27 mouse cellular contexts compared by ENCODE assay signal in genomic region chr11:86905261-86905660, GRCm38 (mm10).
"Had no signal": no experiment of that assay in that cellular context is flagged by ENCODE, and none has a peak within 500 bp of the region (broad histone marks: within the 10 kb centered on the region; RNA-seq: fewer than 3 reads in every experiment).

No protein-coding gene starts in this region.

- H3K9me3 ChIP-seq: embryonic facial prominence, embryonic 12.5 days; embryonic facial prominence, embryonic 13.5 days; embryonic facial prominence, embryonic 15.5 days; forebrain, embryonic 10.5 days; forebrain, embryonic 12.5 days; forebrain, embryonic 13.5 days; forebrain, embryonic 15.5 days had no signal

- DNase-seq: cerebellum, adult 2 months; cerebellum, adult 8-10 months; cerebellum, adult 9-10 months; cerebellum, adult 9-11 months; cerebellum, postnatal 10 days; cerebellum, postnatal 14 days; cerebellum, postnatal 25 days; cerebellum, postnatal 36 days; embryo, embryonic 11 days; forebrain, postnatal 0 days; gastrocnemius, adult 2 months; gastrocnemius, postnatal 10 days; gastrocnemius, postnatal 14 days; gastrocnemius, postnatal 25 days; gastrocnemius, postnatal 36 days; heart, adult 11 months; heart, adult 18-20 months had no signal

- H3K9ac ChIP-seq: embryonic facial prominence, embryonic 12.5 days; embryonic facial prominence, embryonic 13.5 days; embryonic facial prominence, embryonic 15.5 days; forebrain, embryonic 12.5 days; forebrain, embryonic 13.5 days; forebrain, embryonic 15.5 days; forebrain, postnatal 0 days had no signal

- H3K4me2 ChIP-seq: embryonic facial prominence, embryonic 12.5 days; embryonic facial prominence, embryonic 13.5 days; embryonic facial prominence, embryonic 15.5 days; forebrain, embryonic 12.5 days; forebrain, embryonic 13.5 days; forebrain, embryonic 15.5 days had no signal

- H3K4me3 ChIP-seq: embryonic facial prominence, embryonic 12.5 days; embryonic facial prominence, embryonic 13.5 days; embryonic facial prominence, embryonic 15.5 days; erythroblast, embryonic 14.5 days; forebrain, embryonic 10.5 days; forebrain, embryonic 12.5 days; forebrain, embryonic 13.5 days; forebrain, embryonic 15.5 days; gastrocnemius, adult 2 months had no signal

- H3K36me3 ChIP-seq: embryonic facial prominence, embryonic 12.5 days; embryonic facial prominence, embryonic 13.5 days; embryonic facial prominence, embryonic 15.5 days; forebrain, embryonic 10.5 days; forebrain, embryonic 12.5 days; forebrain, embryonic 15.5 days had no signal

- H3K27ac ChIP-seq: embryonic facial prominence, embryonic 12.5 days; embryonic facial prominence, embryonic 13.5 days; embryonic facial prominence, embryonic 15.5 days; forebrain, embryonic 10.5 days; forebrain, embryonic 12.5 days; forebrain, embryonic 13.5 days; forebrain, embryonic 15.5 days; gastrocnemius, adult 2 months had no signal

- H3K4me1 ChIP-seq: embryonic facial prominence, embryonic 12.5 days; embryonic facial prominence, embryonic 13.5 days; embryonic facial prominence, embryonic 15.5 days; forebrain, embryonic 10.5 days; forebrain, embryonic 12.5 days; forebrain, embryonic 13.5 days; forebrain, embryonic 15.5 days had no signal

- H3K27me3 ChIP-seq: embryonic facial prominence, embryonic 12.5 days; embryonic facial prominence, embryonic 13.5 days; embryonic facial prominence, embryonic 15.5 days; forebrain, embryonic 12.5 days; forebrain, embryonic 13.5 days; forebrain, embryonic 15.5 days had no signal

- ATAC-seq: forebrain, embryonic 13.5 days; forebrain, embryonic 14.5 days; forebrain, embryonic 15.5 days; forebrain, embryonic 16.5 days; forebrain, postnatal 0 days had no signal
